Mouse (Mus musculus): ENCODE data around the gene Slc28a1.
"Not testable (repeated sequence)": the region's sequence is repeated elsewhere in the genome, so short reads cannot be mapped to it uniquely, and the experiment has no call there.

Gene Slc28a1

DNA sequence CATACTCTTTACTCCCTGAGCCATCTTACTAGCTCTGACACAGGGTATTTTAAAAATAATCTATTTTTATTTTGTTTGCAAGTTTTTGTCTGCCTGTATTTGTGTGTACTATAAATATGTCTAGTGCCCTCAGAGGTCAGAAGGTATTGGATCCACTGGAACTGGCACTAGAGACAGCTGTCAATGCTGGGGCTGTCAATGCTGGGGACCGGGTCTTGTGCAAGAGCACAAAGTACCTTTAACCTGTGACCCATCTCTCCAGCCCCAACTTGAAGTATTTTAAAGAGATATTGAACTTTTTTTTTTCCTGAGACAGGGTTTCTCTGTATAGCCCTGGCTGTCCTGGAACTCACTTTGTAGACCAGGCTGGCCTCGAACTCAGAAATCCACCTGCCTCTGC lies 59.3 kb downstream of the Slc28a1 start:
- no peak for DNase-seq

DNA sequence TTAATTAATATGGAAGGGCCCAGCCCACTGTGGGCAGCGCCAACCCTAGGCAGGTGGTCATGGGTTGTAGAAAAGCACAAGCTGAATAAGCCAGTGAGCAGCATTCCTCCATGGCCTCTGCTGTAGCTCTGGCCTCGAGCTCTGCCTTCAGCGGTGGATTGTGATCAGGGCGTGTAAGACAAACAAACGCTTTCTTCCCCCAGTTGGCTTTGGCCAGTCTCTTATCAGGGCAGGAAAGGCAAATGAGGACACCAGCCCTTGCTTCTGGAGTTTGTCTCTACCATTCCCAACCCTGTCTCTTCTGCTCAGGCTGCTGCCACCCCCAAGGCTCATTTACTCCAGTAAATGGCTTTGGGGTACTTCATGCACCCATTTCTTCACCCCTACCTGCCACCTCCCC lies 60.1 kb downstream of the Slc28a1 start:
- DNase-seq = no peak

DNA sequence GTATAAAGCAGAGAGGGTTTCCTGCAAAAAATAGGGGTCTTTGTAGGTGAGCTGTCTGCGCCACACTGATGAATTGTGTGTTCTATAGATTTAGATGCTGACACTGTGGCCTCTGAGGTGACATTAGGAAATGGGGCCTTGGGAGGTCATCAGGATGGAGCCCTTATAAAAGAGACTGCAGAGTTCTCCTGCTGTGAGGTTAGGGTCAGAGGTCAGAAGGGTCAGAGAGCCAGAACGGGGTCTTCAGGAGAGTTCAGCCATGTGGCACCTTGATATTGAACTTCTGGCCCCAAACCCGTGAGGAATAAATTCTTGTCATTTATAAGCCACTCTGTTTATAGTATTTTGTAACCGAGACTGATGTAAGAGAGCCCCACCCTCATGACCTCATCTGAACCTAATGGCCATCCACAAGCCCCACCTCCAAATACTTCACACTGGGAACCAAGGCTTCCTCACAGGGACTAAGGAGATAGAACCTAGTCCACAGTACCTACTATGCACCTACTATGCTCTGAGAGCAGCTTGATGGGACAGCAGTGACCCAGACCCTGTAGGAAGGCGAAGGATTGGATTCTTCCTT lies 61.7 kb downstream of the Slc28a1 start:
- DNase-seq = no peak

DNA sequence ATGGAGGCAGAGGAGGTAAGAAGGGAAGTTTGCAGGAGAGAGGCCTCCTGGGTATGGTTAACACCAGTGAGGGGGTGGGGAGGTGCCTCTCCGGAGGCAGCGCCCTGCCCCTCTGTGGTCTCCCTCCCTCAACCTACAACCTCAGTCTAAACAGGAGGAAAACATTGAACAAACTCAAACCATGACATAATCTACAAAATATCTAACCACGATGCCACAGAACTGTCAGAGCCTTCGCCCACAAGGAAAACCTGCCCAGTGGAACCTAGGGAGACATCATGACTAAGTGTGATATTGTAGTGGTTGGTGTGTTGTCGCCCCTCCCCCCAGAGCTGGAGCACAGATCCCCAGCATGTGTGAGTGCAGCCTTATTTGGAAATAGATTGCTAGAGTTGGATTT lies 64.9 kb downstream of the Slc28a1 start:
- no peak for DNase-seq

DNA sequence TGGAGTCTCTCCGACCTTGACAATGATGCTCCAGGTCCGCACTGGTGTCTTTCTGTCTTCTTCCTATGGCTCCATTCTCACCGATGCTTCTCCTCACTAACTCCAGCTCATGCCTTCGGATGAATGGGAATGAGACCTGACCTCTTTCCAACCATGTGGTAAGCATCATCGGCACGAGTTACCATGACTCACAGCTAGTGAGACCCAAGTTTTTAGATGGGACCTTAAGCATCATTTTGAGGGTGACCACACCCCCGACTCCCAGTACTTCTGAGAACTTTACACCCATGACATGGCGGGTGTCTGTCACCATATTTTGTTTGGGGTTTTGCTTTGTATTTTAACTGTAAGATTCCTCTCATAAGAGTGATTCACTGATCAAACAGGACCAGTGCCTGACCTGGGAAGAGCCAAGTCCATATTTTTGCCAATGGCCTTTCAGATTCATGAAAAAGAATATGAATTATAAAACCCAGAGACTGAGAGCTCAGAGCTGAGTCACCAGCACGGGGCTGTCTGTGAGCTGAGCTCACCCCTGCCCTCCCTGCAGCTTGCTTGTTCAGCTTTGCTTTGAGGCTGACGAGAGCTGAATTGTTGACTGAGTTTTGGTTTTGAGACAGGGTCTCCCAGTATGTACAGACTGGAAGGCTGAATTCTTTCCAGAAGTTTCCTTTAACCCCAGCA lies 68.0 kb downstream of the Slc28a1 start:
- no peak for DNase-seq

DNA sequence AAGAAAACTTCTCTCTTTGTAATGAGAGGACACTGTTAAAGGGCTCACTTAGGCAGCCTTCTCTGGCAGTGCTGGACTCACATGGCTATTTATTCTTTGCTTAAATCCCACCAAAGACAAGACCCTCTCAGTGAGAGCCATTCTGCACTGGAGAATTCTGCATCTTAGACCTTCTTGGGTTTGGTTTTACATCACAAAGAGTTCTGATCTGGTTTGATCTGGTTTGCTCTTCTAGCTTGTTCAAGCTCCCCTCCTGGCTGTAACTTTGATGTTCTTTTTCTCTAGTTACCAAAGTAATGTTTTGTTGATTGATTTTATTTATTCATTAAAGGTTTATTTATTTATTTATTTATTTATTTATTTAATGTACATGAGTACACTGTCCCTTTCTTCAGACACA lies 68.6 kb downstream of the Slc28a1 start:
- no peak for DNase-seq

DNA sequence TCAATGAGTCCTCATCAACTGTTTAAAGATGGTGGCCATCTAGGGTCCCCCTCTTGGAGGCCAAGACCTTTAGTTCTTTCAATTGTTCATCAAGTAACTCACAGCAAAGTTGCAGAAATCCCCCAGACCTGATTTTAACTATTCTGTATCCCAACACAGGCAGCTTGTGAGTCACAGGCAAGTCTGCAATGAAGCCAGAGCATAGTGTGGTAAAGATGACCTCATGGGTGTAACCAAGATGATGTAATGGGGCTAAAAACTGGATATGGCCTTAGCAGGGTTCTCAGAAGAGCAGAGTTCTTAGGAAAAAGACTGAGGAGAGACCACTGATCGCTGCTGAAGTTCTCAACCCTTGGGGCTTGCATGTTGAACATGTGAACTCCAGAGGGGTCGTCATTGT lies 69.5 kb downstream of the Slc28a1 start:
- no peak for DNase-seq

DNA sequence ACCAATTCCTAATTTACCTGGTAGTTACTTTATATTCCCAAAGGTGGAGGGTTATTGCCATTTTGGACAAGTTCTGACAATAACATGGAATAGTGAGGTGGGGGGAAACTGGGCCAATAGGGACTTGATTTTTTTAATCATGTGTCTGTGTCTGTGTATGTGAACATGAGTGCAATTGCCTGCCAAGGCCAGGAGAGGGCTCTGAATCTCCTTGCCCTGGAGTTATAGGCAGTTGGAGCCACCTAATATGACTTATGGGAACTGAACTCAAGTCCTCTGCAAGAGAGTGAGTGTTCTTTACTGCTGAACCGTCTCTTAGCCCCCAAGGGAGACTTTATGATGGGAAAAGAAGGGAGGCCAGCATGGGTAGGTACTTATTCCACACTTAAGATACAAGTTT lies 70.1 kb downstream of the Slc28a1 start:
- DNase-seq = no peak

DNA sequence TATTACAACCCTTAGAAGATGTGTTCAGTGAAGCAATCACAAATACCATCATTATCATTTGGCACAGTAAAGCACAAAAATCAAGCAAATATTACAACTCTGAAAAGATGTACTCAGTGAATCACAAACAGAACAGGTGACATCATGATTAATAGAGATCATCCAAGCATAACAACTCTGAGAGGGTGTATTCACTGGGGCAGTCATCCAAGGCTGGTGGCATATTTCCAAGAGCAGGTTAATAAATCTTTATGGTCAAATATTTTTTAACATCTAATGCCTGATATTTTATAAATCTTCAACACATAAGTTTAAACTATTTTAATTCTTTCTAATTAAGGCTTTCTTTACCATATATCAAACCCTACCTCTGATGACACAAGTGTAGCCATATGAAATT lies 71.4 kb downstream of the Slc28a1 start:
- DNase-seq = not testable (repeated sequence)

DNA sequence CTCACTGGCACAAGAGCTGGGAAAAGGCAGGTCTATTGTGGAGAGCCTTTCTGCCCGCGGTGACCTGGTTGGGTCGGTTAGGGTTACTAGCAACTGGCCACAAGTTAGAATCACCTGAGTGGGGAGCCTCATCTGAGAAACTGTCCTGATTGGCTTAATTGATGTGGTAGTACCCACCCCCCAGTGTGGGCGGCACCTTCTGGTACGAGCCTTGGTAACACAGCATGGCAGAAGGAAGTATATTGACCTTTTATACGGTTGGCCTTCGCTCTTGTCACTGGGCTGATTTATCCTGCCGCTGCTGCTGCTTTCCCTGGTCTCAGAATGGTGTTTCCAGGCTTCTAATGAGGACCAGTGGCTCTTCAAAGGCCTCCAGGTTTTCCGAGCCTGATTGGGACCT lies 74.6 kb downstream of the Slc28a1 start:
- no peak for DNase-seq

DNA sequence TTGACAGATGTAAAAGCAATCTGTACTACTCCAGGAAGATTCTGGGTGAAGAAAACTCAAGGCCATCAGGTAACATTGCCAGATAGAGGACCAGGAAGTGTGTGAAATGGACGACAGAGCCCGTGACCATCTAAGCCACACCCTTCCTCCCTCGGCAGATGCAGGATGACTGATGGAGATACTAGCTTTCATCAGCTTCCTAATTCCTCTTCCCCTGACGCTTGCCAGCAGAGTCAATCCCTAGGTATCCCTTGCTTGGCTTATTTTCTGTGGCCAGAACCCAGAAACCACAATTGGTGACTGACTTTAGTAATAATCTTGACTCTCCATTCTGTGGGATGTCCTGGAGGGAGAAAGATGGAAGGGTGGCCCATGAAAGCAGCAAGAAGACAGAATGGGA lies 80.9 kb downstream of the Slc28a1 start:
- no peak for DNase-seq

DNA sequence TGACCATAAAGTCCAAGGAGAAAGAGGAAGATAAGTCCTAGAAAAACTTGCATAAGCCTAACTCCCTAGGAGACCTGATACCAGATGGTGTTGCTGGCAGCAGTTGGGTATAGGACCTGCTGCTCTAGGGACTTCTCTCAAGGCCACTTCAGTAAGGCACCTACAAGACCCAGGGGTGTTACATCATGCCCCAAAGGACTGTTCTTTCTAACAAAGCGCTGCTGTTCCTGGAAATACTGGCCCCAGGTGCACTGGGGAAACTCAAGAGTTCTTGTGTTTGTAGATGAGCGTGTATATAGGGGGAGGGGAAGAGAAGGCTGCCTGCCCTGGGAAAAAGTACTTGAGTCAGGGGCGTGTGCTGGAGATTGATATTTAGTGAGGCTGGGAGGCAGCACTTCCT lies 82.2 kb downstream of the Slc28a1 start:
- no peak for DNase-seq

DNA sequence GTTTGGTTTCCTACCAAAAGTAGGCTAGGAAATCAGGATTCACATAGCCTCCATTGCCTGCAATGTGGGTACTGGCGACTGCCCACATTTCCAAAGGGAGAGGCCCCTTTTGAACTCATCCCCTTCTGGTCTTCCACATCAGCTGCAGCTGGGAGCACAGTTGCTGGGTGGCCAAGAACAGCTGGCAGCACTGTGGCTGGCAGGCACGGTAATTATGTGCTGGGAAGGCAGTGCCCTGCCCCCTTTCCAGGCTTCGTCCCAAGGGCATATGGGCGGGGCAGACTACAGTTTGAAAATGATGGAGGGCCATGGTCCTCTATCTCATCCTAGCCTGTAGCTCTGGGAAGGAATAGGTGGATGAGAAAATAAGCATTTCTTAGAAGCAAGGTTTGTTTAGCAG lies 83.9 kb downstream of the Slc28a1 start:
- DNase-seq = peak; percentile 29 to 76

DNA sequence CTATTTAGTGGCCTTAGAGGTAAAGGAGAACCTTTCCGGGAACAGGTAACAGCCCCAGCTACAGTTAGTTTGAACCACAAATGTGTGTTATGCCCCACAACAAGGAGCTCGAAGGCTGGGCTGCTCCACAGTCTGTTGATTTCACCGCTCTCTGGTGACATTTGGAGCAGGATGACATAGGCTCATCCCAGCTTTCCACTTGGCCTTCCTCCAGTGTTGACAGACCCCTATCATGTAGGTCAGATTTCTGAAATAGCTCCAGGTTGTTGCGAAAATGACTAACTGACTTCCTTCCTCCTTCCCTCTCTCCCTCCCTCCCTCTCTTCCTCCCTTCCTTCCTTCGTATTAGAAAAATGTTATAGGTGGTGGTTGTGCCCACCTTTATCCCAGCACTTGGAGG lies 84.5 kb downstream of the Slc28a1 start:
- DNase-seq = no peak

DNA sequence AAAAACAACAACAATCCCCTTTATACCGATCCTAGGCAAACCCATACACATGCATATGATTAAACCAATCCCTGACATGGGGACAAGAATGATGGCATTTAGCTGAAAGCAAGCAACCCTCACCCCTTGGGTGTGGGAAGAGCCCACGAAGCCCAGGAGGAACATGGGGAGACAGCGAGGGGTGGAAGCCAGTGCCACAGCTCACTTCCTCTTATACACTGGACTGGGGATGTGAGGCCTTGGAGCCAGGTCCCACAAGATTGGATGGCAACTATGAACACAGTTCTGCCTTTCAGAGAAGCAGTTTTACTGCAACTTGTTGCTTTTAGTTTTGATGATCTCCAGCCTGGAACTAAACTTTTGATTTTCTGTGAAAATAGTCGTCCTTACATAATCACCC lies 85.2 kb downstream of the Slc28a1 start:
- no peak for DNase-seq

DNA sequence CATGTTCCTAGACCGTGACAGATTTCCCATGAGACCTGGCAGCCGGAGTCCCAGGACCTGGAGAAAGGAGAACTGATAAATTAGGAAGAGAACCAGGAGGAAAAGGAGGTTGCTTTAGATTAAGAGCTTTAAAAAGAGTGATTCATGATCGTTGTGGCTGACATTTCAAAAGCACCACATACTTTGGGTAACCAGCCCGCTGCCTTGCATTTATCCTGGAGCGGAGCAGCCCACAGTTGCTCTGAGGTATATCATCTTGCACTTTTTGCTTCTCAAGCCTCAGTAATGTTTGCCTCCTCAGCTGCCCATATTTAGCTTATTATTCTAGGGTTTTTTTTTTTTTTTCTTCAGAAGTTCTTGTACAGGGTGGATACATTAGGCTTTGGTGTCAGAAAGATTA lies 87.8 kb downstream of the Slc28a1 start:
- no peak for DNase-seq

DNA sequence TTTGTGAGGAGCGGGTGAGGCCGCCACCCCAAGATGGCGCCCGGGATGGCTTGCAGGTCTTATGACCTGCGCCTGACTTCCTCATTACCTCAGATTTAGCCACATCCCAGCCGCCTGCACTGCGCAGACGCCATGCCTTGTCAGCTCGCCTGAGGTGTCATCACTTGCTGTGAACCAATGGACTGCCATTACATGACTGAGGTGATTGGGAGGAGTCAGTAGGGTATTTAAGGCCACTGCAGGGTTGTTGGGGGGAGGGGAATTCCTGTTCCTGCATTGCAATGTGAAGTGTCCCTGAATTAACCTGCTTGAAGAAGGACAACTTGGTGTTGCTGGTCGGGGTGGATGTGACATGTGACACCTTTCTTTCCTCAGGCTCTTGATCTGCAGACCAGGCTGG lies 89.0 kb downstream of the Slc28a1 start:
- not testable (repeated sequence) for DNase-seq

DNA sequence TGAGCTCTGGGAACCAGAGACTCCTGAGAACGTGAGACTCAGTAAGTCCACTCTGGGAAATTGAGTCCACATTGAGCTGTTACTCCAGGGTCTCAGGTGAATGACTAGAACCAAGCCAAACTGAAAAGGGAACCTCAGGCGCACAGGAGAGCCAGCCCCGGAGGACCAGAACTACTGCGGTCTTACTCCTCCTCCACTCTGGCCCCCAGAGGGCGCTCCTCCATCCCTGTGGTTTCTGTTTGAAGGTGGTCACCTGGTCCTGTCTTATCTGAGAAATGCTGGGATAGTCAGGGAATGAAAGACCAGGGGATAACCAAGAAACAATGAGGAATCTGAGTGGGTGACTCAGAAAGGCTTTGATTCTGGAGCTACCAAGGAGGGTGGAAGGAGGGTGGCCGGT lies 94.3 kb downstream of the Slc28a1 start:
- DNase-seq = peak; percentile 71 to 80

DNA sequence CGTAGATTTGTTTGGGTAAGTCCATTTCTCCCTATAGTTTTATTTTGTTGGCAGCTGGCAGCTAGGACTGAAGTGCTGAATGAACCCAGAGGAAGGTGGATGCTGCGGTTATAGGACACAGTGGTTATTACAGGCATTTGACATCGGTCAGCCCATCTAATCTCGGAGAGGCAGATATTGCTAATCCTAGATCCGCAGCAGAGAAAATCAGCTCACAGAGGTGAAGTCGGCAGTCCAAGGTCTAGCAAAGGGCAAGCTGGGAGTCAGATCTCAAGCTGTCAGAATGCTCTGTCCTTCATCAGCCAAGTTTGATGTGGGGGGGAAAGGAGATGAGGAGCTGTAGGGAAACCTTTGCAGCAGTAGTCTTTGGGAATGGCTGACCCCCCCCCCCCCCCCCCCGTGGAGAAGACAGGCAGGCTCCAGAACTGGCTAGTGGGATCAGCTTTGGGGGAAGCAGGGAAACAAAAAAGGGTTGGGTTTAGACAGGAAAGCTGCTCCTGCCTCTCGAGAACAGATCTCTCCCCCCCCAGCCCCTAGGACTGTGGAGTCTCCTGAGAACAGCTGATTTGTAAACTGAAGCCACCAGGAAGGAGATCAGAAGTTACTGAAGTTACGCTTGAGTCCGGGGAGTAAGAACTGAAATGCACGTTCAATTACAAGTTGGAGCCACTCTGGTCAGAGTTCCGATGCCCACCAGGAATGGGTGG lies 95.5 kb downstream of the Slc28a1 start:
- no peak for DNase-seq

DNA sequence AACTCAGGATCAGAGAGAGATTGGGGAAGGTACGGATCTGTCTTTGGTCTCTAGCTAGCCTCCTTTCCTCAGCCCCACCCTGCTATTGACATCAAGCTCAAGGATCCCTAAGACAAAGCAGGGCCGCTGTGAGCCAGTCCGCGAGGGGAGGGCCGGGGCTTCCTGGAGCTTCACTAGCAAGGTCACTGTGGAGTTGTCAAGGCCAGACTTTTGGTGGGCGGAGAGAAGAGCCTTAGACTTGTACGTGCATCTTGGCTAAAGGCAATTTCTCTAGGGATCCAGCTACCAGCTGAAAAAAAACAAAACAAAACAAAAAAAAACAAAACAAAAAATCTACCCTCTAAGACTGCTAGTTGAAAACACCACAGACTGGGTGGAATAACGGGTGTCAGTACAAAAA lies 97.2 kb downstream of the Slc28a1 start:
- peak; percentile 24 to 43 for DNase-seq

DNA sequence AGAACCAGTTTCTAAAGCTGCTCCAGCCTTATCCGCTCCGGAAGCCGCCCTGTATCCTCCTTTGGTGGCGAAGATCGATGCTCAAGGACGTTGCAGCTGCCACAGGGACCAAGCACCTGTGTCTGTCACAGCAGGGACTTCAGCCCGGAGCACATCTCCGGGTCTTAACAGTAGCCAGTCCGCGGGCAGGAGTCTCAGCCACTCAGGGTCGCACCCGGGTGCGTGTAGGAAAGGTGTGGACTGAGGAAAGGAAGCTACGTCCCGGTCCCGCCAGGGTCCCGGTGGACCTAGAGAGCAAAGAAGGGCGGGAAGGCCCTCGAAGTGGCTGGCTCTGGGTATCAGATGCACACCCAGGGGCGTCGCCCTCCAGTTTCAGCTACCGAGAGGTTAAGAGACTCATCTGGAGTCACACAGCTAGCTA lies 97.7 kb downstream of the Slc28a1 start:
- peak; percentile 76 to 80 for DNase-seq

DNA sequence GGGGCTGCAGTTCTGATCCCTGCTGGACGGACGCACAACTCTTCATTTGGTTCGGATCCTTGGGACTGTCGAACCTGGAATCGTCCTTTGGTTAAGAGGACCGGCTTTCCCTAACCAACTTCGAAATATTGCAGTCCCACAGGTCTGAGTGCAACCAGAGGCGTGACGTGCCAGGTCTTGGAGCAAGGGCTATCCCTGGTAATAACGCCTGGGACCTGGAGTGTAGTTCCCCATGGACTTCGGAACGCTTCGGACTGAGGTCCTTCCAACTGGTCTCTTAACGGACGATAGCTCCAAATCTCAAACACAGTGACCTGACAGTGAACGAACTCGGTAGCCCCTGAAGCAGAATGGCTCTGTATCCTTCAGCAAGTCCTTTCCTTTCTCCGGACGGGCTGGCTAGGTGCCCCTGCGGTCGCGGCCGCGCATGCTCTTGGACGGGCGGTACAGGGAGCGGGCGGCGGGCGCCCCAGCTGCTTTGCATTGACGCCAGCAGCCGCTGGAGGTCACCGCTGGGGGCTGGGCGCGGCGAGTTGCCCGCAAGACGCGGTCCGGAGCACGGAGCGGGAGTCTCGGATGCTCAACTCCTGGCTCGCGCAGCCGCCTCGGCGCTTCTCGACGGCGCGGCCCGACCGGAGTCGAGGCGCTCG lies 98.2 kb downstream of the Slc28a1 start:
- DNase-seq = peak; percentile 97 to 98

DNA sequence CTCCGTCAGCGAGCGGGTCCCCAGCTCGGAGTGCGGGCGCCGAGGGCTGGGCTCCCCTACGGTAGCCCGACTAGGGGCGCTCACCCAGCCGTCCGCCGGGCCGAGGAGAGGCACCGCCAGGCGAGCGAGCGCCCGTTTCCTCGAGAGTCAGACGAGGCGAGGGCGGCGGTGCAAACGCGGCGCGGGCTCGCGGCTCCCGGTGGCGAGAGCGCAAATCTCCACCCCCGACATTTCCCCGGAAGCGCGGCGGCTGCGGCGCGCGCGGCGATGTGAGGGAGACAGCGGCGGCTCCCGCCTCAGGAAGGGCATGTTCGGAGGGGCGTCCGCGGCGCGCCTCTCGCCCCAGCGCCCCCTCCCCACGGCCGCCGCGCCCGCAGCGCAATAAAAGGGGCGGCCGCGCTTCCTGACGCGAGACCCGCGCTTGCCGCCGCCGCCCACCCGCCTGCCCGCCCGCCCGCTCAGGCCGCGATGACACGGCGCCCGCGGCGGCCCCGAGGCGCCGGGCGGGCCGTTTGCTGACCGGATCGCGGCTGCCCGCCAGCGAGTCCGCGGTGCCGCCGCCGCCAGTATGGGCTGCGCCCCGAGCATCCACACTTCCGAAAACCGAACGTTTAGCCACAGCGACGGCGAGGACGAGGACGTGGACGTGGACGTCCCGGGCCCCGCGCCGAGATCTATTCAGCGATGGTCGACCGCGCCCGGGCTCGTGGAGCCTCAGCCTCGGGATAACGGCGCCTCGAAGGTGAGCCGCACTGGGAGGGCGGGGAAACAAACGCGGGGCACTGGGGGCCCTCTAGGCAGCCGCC lies 99.0 kb downstream of the Slc28a1 start, which contains the start of gene Pde8a:
Gene Pde8a, plus strand, starts transcription at position 250 of the 806 bp plus-strand sequence.
- peak; percentile 43 to 52 for DNase-seq
